Mouse (Mus musculus): ENCODE results near the gene Hoxd12.

Hoxd12 gene

GRCm38 (mm10) chr2:74666411-74666810 is 8.4 kb upstream of the Hoxd12 start:
- peak; percentile 14 for DNase-seq

- peak; percentile 58 for DNase-seq
Measured at GRCm38 (mm10) chr2:74667191-74667841, 7.5 kb upstream of the Hoxd12 start.

- DNase-seq: no peak
Measured at GRCm38 (mm10) chr2:74667842-74668357, 6.9 kb upstream of the Hoxd12 start, which contains the start of gene Hoxd13. Gene Hoxd13 (plus strand): TSS chr2:74668310.

- peak; percentile 61 for DNase-seq
Measured at GRCm38 (mm10) chr2:74668370-74669229, 6.2 kb upstream of the Hoxd12 start.

- no peak for DNase-seq
Measured at GRCm38 (mm10) chr2:74669230-74669578, 5.6 kb upstream of the Hoxd12 start.

GRCm38 (mm10) chr2:74669650-74670235 is 5.1 kb upstream of the Hoxd12 start:
- DNase-seq: peak; percentile 24

GRCm38 (mm10) chr2:74670632-74671188 is 4.1 kb upstream of the Hoxd12 start:
- DNase-seq: no peak

GRCm38 (mm10) chr2:74671847-74672246 is 3.0 kb upstream of the Hoxd12 start:
- DNase-seq: no peak

- DNase-seq: no peak
Measured at GRCm38 (mm10) chr2:74672481-74673362, 2.1 kb upstream of the Hoxd12 start.

GRCm38 (mm10) chr2:74673835-74674425 is 883 bp upstream of the Hoxd12 start:
- no peak for DNase-seq

- DNase-seq: no peak
Measured at GRCm38 (mm10) chr2:74675666-74676282, 961 bp downstream of the Hoxd12 start.

- DNase-seq: no peak
Measured at GRCm38 (mm10) chr2:74676376-74677052, 1.7 kb downstream of the Hoxd12 start.

- DNase-seq: no peak
Measured at GRCm38 (mm10) chr2:74677106-74677505, 2.3 kb downstream of the Hoxd12 start.

- DNase-seq: no peak
Measured at GRCm38 (mm10) chr2:74678891-74679595, 4.2 kb downstream of the Hoxd12 start, which contains the start of gene Hoxd11. Gene Hoxd11 (plus strand): TSS chr2:74679557.

- DNase-seq: no peak
Measured at GRCm38 (mm10) chr2:74679596-74679971, 4.8 kb downstream of the Hoxd12 start.

- no peak for DNase-seq
Measured at GRCm38 (mm10) chr2:74679980-74680379, 5.2 kb downstream of the Hoxd12 start.

GRCm38 (mm10) chr2:74680561-74681398 is 6.0 kb downstream of the Hoxd12 start:
- DNase-seq: no peak

GRCm38 (mm10) chr2:74681594-74682531 is 7.0 kb downstream of the Hoxd12 start:
- DNase-seq: peak; percentile 52
